Mouse (Mus musculus): ENCODE results near the gene Tmem176a.

- no peak for TF ChIP-seq CTCF (IDR thresholded peaks at IDR 0.05; ENCODE audit: low read depth)
- no peak for TF ChIP-seq EP300 (IDR thresholded peaks at IDR 0.05; ENCODE audit: low read depth)
These were observed 4.4 kb downstream of the Tmem176a start for GRCm38 (mm10) chr6:48845086-48845485.

Measured in liver, postnatal 0 days (tissue).